Mouse (Mus musculus): ENCODE measurements around the gene Zfp219.

DNA sequence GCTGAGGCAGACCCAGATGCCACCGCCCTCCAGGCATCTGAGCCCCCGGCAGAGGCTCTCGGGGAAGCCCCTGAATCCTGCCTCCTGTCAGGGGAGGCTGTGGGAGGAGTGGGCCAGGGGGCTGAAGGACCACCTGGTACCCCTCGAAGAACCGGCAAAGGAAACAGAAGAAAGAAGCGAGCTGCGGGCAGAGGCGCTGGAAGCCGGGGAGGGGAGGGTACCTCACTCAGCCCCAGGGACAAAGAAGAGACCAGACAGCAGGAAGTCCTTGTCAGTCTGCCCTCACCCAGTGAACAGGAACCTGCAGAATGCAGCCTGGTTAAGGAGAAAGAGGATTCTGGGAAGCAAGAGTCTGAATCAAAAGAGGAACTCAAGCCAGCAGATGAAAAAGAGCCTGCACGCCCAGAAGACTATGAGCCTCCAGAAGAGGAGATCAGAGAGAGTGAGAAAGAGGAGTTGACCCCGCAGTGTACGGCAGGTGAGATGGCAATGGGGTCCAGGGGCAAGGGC, 31.0 kb downstream of the Zfp219 start:
- TF ChIP-seq CTCF (IDR thresholded peaks at IDR 0.05) (no peak), POLR2A (IDR thresholded peaks at IDR 0.05; ENCODE audit: insufficient read depth, low read depth, low read length) (no peak)
